Mouse (Mus musculus) thymus, adult 2 months (tissue): ENCODE results near the gene Zfp385a. TPM values are rescaled to one million over a fixed set of nuclear protein-coding genes. Genes with fewer than 3 reads are reported as not detected.

Source experiments
- DNase-seq: peaks from one replicate; pipeline ENCODE4 v3.0.0; 2021
- H3K27ac ChIP-seq: fragments of 200-500 bp; 2 replicates; pipeline ENCODE4 v1.5.1; 2012; ENCODE audit warnings: low read length, control low read depth; ENCODE audit not compliant: control insufficient read depth, insufficient read depth
- H3K27me3 ChIP-seq: fragments of 200-500 bp; 2 replicates; pipeline ENCODE4 v1.6.1; 2012; ENCODE audit warnings: mild to moderate bottlenecking, low read length, moderate library complexity, mixed read lengths; ENCODE audit not compliant: control insufficient read depth, insufficient read depth
- H3K36me3 ChIP-seq: fragments of 200-500 bp; 2 replicates; pipeline ENCODE4 v1.6.1; 2012; ENCODE audit warnings: mild to moderate bottlenecking, low read length, moderate library complexity; ENCODE audit not compliant: control insufficient read depth, insufficient read depth
- H3K4me1 ChIP-seq: fragments of 200-500 bp; replicated peaks from 2 replicates; pipeline ENCODE4 v1.6.1; 2012; ENCODE audit warnings: low read length; ENCODE audit not compliant: control insufficient read depth, insufficient read depth
- H3K4me3 ChIP-seq: fragments of 200-500 bp; 2 replicates; pipeline ENCODE4 v1.5.1; 2012; ENCODE audit warnings: mild to moderate bottlenecking, low read length, control low read depth, moderate library complexity; ENCODE audit not compliant: control insufficient read depth, insufficient read depth
- CTCF ChIP-seq: fragments of 200-500 bp; IDR thresholded peaks from 2 replicates; pipeline ENCODE4 v1.5.1; 2012; ENCODE audit warnings: mild to moderate bottlenecking, control low read depth, low read length, moderate library complexity, borderline replicate concordance; ENCODE audit not compliant: control insufficient read depth, poor library complexity, insufficient read depth; ENCODE audit errors: extremely low read depth
- POLR2A ChIP-seq: fragments of 200-500 bp; IDR thresholded peaks from 2 replicates; pipeline ENCODE4 v1.6.1; 2012; ENCODE audit warnings: mild to moderate bottlenecking, low read length, control low read depth, moderate library complexity; ENCODE audit not compliant: control insufficient read depth, poor library complexity, insufficient read depth; ENCODE audit errors: extremely low read depth
- WGBS: fragments of 180-500 bp; shearing (Covaris S2); methylation state at CpG from one replicate; pipeline ENCODE4 v1.1.7; 2018; 5-methylcytosine and 5-hydroxymethylcytosine counted together
- polyA plus RNA-seq: library from polyadenylated mRNA; depleted of rRNA; stranded (reverse); fragments of >200 nt; gene quantifications from 2 replicates; pipeline ENCODE4 v1.2.3, GENCODE M21; 2012

Zfp385a gene
- polyA plus RNA-seq, 1 experiment = 18.6 TPM

DNA sequence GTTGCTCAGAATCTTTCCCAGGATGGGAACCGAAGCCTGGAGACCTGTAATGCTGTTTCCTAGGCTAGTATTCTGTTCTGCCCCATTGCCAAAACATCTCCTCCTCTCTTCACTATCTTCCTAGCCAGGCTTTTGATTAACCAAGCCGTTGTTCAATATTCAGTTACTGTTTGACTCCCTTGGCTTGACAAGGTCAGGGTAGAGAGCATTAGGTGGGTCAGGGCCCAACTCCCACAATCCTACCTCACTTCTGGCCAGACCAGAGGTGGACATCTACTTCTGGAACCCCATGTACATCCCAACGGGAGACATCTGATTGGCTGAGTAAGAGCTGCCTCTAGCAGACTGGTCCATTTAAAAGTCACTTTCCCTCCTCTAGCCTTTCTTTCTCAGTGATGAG lies 23.1 kb upstream of the Zfp385a start:
- H3K27ac ChIP-seq = no peak overlapping the region
- no peak for TF ChIP-seq CTCF
- TF ChIP-seq POLR2A = no peak
- WGBS = 94% methylated on average over 3 of the region's 3 CpGs
- no peak for DNase-seq
- peaks cover 22% of the 10 kb centered on the region for H3K4me1 ChIP-seq
- H3K27me3 ChIP-seq = no peaks in the 10 kb centered on the region; the same call in 1 of the 2 replicates
- H3K4me3 ChIP-seq = no peak overlapping the region
- no peaks in the 10 kb centered on the region for H3K36me3 ChIP-seq

DNA sequence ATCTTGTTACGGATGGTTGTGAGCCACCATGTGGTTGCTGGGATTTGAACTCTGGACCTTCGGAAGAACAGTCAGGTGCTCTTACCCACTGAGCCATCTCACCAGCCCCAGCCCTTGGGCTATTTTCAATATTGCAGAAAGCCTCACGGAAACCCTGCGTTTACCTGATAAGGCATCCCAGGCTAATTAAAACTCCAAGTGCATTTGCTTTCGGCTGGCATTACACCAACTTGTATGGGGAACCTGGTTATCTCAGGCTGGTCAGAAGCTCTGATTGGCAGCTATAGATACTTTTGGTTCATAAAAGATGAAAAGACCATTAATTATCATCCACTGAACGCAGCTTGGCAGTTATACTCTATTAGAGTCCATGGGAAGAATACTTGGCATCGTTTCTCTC lies 22.4 kb upstream of the Zfp385a start:
- Histone ChIP-seq H3K4me3 (no peak overlapping the region), H3K27me3 (no peaks in the 10 kb centered on the region; the same call in 1 of the 2 replicates), H3K4me1 (peaks cover 22% of the 10 kb centered on the region), H3K27ac (no peak overlapping the region), H3K36me3 (no peaks in the 10 kb centered on the region)
- 95% methylated on average over 7 of the region's 7 CpGs for WGBS
- no peak for DNase-seq
- TF ChIP-seq POLR2A (no peak), CTCF (no peak)

DNA sequence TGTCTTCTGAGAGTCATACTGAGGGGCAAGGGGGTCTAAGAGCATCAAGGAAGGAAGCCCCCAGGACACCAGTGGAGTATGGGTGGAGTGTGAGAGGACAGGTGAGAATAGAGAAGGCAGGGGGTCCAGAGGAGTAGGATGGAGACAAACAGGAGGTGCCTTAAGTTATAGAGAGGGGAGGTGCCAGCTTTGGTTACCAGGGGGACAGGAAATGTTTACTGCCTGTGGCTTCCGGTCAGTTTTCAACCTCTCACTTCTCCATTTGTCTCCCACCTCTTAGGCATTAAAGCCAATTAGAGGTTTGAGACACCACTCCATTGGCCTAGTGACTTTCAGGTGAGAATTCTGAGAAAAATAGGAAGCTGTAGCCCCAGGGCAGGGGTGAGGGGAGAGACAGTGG lies 21.4 kb upstream of the Zfp385a start:
- no peak overlapping the region for H3K27ac ChIP-seq
- H3K36me3 ChIP-seq = no peaks in the 10 kb centered on the region
- H3K4me1 ChIP-seq = peaks cover 18% of the 10 kb centered on the region
- no peaks in the 10 kb centered on the region for H3K27me3 ChIP-seq
- DNase-seq = no peak
- TF ChIP-seq CTCF = no peak
- TF ChIP-seq POLR2A = no peak
- H3K4me3 ChIP-seq = no peak overlapping the region
- 21% methylated on average over 1 of the region's 1 CpGs for WGBS

DNA sequence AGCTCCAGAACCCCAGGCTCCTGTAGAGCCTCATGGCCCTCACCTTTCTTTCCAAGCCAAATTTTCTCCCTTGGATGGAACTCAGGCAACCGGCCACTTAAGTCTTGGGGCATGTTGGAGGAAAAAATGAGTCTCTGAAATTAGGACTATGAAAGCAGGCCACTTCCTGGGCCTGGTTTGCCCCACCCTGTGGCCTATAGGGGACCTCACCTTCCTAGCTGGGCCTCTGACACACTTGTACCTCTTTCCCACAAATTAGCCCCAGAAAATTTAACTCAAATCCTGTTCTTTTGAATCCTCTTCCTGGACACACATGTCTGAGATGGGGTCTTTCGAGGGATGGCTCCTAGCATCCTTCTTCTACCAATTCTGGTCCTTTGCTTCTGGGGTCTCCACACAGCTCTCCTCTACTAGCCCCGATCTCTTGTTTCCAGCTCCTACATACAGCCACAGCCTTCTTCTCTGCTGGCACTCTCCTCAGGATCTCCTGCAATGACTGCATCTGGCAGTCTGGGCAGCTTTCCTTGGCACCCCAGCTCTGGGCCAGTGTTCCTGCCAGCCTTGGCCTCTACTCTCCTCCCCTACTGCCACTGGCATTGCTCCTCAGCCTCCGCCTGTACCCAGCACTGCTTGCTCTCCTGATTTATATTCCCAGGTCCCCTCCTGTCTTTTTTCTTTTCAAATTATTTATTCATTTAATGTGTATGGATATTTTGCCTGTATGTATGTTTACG lies 20.1 kb upstream of the Zfp385a start:
- no peak for TF ChIP-seq CTCF
- TF ChIP-seq POLR2A = no peak
- no peak for DNase-seq
- WGBS = 94% methylated on average over 5 of the region's 5 CpGs
- H3K4me3 ChIP-seq = no peak overlapping the region
- peaks cover 24% of the 10 kb centered on the region for H3K4me1 ChIP-seq
- no peaks in the 10 kb centered on the region for H3K36me3 ChIP-seq
- no peak overlapping the region for H3K27ac ChIP-seq
- H3K27me3 ChIP-seq = no peaks in the 10 kb centered on the region

DNA sequence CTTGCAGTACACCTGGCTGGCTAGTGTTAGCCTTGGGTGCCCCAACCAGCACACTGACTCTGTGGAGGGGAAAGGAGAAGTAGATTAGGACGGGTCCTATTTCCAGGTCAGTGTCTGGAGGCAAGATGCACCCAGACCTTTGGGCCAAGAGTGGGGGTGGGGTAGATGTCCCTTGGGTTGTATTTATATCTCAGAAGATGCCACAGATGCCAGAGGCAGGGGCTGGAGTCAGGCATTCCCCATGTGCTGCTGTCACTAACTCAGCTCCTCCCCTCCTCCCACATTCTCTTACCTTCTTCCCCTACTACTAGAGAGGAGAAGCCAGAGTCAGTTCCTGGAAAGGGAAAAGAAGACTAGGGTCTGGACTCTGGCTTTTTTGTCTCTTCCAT lies 19.2 kb upstream of the Zfp385a start:
- 100% methylated on average over 1 of the region's 1 CpGs for WGBS
- H3K4me3 ChIP-seq = no peak overlapping the region
- no peak overlapping the region for H3K27ac ChIP-seq
- TF ChIP-seq CTCF = no peak
- no peak for TF ChIP-seq POLR2A
- no peaks in the 10 kb centered on the region for H3K27me3 ChIP-seq
- peaks cover 16% of the 10 kb centered on the region for H3K4me1 ChIP-seq
- no peaks in the 10 kb centered on the region for H3K36me3 ChIP-seq
- no peak for DNase-seq

DNA sequence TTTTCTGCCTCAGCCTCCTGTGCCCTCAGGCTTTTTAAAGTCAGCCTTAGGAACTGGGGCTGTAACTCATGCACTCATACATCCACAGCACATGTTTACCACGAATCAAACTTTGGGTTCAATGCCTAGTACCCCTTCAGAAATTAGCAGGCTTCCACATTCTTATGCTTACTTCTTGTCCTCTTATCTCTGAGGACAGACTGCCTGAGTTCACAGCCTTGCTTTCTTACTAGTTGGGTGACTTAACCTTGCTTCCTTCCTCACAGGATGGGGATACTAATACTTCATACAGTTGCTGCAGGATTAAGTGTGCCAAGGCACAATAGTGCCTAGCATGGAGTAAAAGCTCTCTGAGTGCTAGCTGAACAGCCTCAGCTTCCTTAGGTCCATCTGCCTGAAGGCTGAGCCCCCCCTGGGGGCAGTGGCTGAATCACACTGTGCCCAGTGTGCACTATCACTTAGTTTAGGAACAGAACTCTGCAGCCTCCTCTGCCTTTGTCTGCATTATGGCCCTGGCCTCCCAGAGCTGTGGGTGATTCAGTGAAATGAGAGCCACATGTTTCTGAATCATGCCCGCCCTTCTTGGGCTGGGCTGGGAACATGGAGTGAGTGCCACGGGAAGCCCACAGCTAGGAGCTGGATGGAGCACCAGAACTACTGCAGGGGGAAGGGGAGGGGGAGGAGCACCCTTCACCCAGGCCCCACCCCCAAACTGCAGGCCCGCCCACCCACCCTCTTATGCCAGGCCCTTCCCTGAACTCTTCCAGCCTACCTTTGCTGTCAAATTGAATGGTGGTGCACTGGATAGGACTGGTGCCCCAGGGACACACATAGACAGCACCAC lies 18.6 kb upstream of the Zfp385a start:
- no peaks in the 10 kb centered on the region for H3K27me3 ChIP-seq
- H3K36me3 ChIP-seq = no peaks in the 10 kb centered on the region
- TF ChIP-seq CTCF (no peak), POLR2A (no peak)
- peaks cover 15% of the 10 kb centered on the region for H3K4me1 ChIP-seq
- DNase-seq = no peak
- 67% methylated on average over 4 of the region's 4 CpGs for WGBS
- H3K27ac ChIP-seq = no peak overlapping the region
- no peak overlapping the region for H3K4me3 ChIP-seq
